Mouse (Mus musculus) G1E (cell line): Measurements from ENCODE around the gene Slc43a1. TPM values are rescaled to one million over a fixed set of nuclear protein-coding genes. Genes with fewer than 3 reads are reported as not detected.
A peak's percentile ranks its signal among the peaks of the same experiment; 100 is the strongest.

Source experiments
- ATAC-seq: 2 replicates; pipeline ENCODE4 v1.8.0; 2016; ENCODE audit warnings: mild to moderate bottlenecking; ENCODE audit not compliant: insufficient number of reproducible peaks, poor library complexity, low FRiP score, severe bottlenecking; ENCODE audit errors: extremely low read depth
- DNase-seq: peaks from one replicate; pipeline ENCODE4 v3.0.0; 2012; ENCODE audit warnings: low spot score
- H3K27me3 ChIP-seq: 2 replicates; pipeline ENCODE4 v1.6.1; 2012; ENCODE audit warnings: mild to moderate bottlenecking, low read length, inconsistent platforms; ENCODE audit not compliant: insufficient read depth
- H3K36me3 ChIP-seq: replicated peaks from 2 replicates; pipeline ENCODE3; 2012; ENCODE audit warnings: mild to moderate bottlenecking, inconsistent platforms
- H3K4me1 ChIP-seq: 2 replicates; pipeline ENCODE4 v1.6.1; 2012; ENCODE audit warnings: low read depth, low read length, inconsistent platforms, mixed read lengths; ENCODE audit not compliant: insufficient read depth
- H3K4me3 ChIP-seq: 2 replicates; pipeline ENCODE4 v1.5.1; 2012; ENCODE audit warnings: low read depth, mild to moderate bottlenecking, inconsistent platforms, low read length, moderate library complexity, mixed read lengths
- H3K9me3 ChIP-seq: replicated peaks from 2 replicates; pipeline ENCODE4 v1.6.1; 2012; ENCODE audit warnings: inconsistent platforms
- CTCF ChIP-seq: IDR thresholded peaks from 2 replicates; pipeline ENCODE4 v1.5.1; 2012; ENCODE audit warnings: low read depth, low read length, inconsistent platforms, mixed read lengths
- GATA1 ChIP-seq: IDR thresholded peaks from 2 replicates; pipeline ENCODE4 v1.6.1; 2012; ENCODE audit warnings: borderline replicate concordance, low read length, inconsistent platforms, mixed read lengths
- GATA2 ChIP-seq: IDR thresholded peaks from 2 replicates; pipeline ENCODE4 v1.6.1; 2012; ENCODE audit warnings: low read depth, low read length, inconsistent platforms, borderline replicate concordance
- POLR2AphosphoS5 ChIP-seq: IDR thresholded peaks from 2 replicates; pipeline ENCODE4 v1.6.1; 2012; ENCODE audit warnings: low read depth, low read length, inconsistent platforms; ENCODE audit not compliant: insufficient replicate concordance
- TAL1 ChIP-seq: conservative IDR thresholded peaks from 2 replicates; pipeline ENCODE4 v1.6.1; 2012; ENCODE audit warnings: low read depth, low read length, inconsistent platforms, mixed read lengths
- polyA plus RNA-seq: library from polyadenylated mRNA; stranded (reverse); fragments of >175 nt; gene quantifications from 2 replicates; pipeline ENCODE4 v1.2.3, GENCODE M21; 2012
- total RNA-seq, 2 experiments: library from RNA; stranded (forward) in 1 of 2; stranded (reverse) in 1 of 2; fragments of 200-1000 nt in 1 of 2; fragments of >200 nt in 1 of 2; fragmentation: Nextera tagmentation in 1 of 2; gene quantifications; 2 replicates each; pipeline ENCODE4 v1.2.3; 2014 to 2017

Slc43a1 gene
- total and polyA plus RNA-seq, 3 experiments = 0.05 to 62.5 TPM; not detected in 1

DNA sequence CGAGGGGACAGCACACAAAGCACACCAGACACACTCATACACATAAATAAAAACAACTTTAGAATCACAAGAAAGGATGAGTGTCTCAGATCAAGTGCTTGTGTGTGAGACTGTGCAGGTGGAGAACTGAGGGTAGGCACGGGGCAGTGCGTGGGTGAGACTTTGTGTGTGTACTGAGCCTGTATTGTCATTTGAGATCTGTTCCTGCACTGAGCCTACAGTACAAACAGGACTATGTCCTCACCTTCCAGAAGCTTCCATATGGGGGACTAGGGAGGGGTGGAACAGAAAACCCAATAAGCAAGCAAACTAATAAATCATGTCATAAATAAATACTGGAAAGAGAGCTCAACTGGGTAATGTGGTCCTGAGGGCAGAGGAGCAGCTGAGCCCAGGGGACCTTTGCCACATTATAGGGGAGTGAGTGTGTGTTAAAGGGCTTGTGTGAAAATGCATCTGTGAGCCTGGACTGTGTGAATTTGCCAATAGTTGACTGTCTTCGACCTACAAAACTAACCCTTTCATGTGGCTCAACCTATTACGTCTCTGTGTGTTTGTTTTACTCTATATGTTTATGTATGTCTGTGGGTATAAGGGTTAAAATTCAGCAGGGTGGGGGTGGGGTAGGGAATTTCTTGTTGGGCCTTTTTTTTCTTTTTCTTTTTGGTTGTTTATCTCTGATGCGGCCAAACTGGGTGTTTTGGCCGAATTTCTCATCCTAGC, 11.9 kb downstream of the Slc43a1 start:
- Histone ChIP-seq H3K4me1 (peaks cover 4% of the 10 kb centered on the region; the same call in 1 of the 2 replicates), H3K27me3 (peaks cover 41% of the 10 kb centered on the region), H3K36me3 (no peaks in the 10 kb centered on the region), H3K4me3 (no peak overlapping the region), H3K9me3 (no peaks in the 10 kb centered on the region)
- no peak for DNase-seq
- TF ChIP-seq POLR2AphosphoS5 = no peak
- TF ChIP-seq GATA1 = no peak
- no peak for TF ChIP-seq GATA2
- no peak for TF ChIP-seq TAL1
- TF ChIP-seq CTCF = no peak
- no peak for ATAC-seq

GRCm38 (mm10) chr2:84851130-84852040, 12.7 kb downstream of the Slc43a1 start:
- TF ChIP-seq TAL1 (no peak), CTCF (no peak), GATA2 (no peak), GATA1 (no peak), POLR2AphosphoS5 (no peak)
- Histone ChIP-seq H3K4me1 (peaks cover 4% of the 10 kb centered on the region), H3K36me3 (no peaks in the 10 kb centered on the region), H3K4me3 (no peak overlapping the region), H3K27me3 (peaks cover 45% of the 10 kb centered on the region), H3K9me3 (no peaks in the 10 kb centered on the region)
- DNase-seq (no peak), ATAC-seq (no peak)

DNA sequence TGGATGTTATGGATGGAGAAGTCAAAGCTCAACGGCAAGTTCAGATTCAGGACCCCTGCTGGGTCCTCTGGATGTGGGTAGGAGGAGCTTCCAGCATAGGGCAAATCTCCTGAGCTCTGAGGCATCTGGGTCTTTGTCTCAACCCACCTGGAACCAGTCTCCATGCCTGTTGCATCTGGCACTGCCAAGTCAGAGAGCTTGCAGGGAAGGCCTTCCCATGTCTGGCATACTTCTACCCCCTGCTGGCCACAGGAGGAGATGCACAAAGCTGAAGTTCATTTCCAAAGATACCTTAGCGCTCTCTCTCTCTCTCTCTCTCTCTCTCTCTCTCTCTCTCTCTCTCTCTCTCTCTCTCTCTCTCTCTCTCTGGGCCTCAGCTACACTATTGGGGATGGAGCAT, 17.1 kb downstream of the Slc43a1 start:
- no peaks in the 10 kb centered on the region for H3K36me3 ChIP-seq
- peaks cover 4% of the 10 kb centered on the region for H3K4me1 ChIP-seq
- peak; percentile 79 for ATAC-seq
- H3K9me3 ChIP-seq = no peaks in the 10 kb centered on the region
- peak; percentile 43; the same call in 1 of the 2 replicates for TF ChIP-seq CTCF
- TF ChIP-seq POLR2AphosphoS5 = no peak
- peak; percentile 61 for DNase-seq
- peaks cover 57% of the 10 kb centered on the region for H3K27me3 ChIP-seq
- no peak overlapping the region for H3K4me3 ChIP-seq

DNA sequence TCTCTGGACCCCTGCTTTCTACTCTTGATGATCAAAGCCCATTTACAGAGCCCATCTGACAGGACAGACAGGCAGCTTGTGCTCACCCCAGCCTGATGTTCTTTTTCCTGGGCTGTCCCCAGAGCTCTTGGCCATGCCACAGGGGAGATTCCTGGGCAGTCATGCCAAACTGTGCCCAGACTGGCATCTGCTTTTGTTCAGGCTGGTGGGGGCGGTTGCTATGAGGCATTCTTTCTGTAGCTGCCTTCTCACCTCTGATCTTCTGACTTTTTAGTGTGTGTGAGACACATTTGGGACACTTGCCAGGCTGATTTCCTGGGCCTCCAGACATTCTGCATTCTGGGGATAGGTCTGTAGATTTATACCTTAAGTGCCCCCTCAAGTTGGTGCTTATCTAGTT, 19.9 kb downstream of the Slc43a1 start:
- H3K36me3 ChIP-seq = no peaks in the 10 kb centered on the region
- no peak for ATAC-seq

DNA sequence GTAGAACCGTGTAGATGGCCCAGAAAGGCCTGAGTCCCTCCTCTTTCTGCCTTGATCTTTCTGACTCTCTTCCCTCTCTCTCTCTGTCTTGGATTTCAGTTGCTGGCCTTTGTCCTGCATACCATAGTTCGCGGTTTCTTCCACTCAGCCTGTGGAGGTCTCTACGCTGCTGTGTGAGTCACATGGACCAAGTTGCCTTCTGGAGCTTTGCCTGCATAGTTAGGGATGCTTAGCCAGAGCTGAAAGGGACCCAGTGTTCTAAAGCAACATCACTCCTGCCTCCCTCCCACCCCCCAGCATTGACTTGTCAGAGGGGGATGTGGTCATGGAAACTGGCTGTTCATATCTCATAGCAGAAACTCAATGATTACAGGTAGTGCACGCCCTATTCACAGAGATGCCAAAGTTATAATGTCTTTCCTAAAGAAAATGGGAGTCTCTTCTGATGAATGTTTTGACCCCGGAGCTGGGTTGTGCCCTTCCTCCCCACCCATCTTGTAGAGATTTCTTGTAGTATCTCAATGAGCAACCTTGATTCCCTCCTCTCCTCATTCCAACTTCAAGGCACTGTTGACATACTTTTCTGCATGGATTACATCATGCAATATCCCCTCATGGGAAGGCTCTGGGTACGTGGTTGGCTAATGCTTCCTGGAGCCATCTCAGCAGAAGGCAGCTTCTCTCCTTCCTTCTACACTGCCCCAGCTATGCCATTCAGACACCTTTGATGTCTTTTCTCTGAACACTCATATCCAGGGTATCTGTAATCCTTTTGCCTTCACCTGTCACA, 21.5 kb downstream of the Slc43a1 start:
- Histone ChIP-seq H3K4me3 (no peak overlapping the region), H3K27me3 (peaks cover 73% of the 10 kb centered on the region), H3K36me3 (no peaks in the 10 kb centered on the region), H3K4me1 (no peaks in the 10 kb centered on the region; the same call in 1 of the 2 replicates), H3K9me3 (no peaks in the 10 kb centered on the region)
- no peak for TF ChIP-seq TAL1
- no peak for TF ChIP-seq GATA2
- TF ChIP-seq GATA1 = no peak
- TF ChIP-seq POLR2AphosphoS5 = no peak
- TF ChIP-seq CTCF = no peak
- ATAC-seq = no peak
- no peak for DNase-seq

More for the DNA sequence above, 19.9 kb downstream of the Slc43a1 start:
- TF ChIP-seq GATA1 (no peak), CTCF (no peak)
- peaks cover 71% of the 10 kb centered on the region for H3K27me3 ChIP-seq
- no peaks in the 10 kb centered on the region for H3K9me3 ChIP-seq
- H3K4me1 ChIP-seq = no peaks in the 10 kb centered on the region; the same call in 1 of the 2 replicates
- DNase-seq = no peak
- no peak overlapping the region for H3K4me3 ChIP-seq

DNA sequence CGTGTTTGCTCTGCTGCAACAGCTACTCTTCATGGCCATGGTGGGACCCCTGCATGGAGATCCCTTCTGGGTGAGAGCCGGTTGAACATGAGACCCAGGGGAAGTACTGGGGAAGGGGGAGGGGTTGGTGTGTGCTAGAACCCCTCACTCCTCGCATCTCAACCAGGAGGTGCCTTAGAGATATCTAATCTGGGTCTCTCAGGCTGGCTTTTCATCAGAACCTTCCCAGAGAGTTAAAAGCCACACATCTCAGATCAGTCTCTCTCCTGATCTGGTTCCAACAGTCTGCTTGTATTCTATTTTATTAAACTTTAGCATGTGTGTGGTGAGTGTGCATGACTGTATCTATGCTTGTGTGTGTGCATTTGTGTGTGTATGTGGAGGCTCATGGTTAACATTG, 22.8 kb downstream of the Slc43a1 start:
- Histone ChIP-seq H3K4me3 (no peak overlapping the region), H3K4me1 (peaks cover 9% of the 10 kb centered on the region), H3K9me3 (no peaks in the 10 kb centered on the region), H3K36me3 (no peaks in the 10 kb centered on the region), H3K27me3 (peaks cover 79% of the 10 kb centered on the region)
- TF ChIP-seq POLR2AphosphoS5 = no peak
- TF ChIP-seq TAL1 = no peak
- no peak for TF ChIP-seq GATA2
- TF ChIP-seq CTCF = no peak
- TF ChIP-seq GATA1 = no peak
- DNase-seq = no peak
- ATAC-seq = no peak
